Mouse (Mus musculus): ENCODE measurements around the gene Tmem132d.

- TF ChIP-seq CTCF (IDR thresholded peaks at IDR 0.05; ENCODE audit: borderline replicate concordance, insufficient read depth, low read length), result no peak
- no peak for TF ChIP-seq POLR2A (IDR thresholded peaks at IDR 0.05; ENCODE audit: low read depth, low read length)
These were observed 12.0 kb upstream of the Tmem132d start for GRCm38 (mm10) chr5:128444876-128445275.

All from embryonic fibroblast, embryonic 13.5 days (primary cell).